Mouse (Mus musculus): ENCODE measurements around the gene Tbcd. TPM values are rescaled to one million over a fixed set of nuclear protein-coding genes. Genes with fewer than 3 reads are reported as not detected.

The Tbcd gene
- total RNA-seq, 1 experiment, result 68.6 TPM

- Histone ChIP-seq H3K4me3 (ENCODE audit: insufficient read depth in 1 of 2, low read depth in 1 of 2, low read length in 2 of 2, poor library complexity in 1 of 2, severe bottlenecking in 1 of 2) (no peak overlapping the region), H3K9ac (ENCODE audit: insufficient read depth, low read depth, low read length, poor library complexity, severe bottlenecking) (no peak overlapping the region), H3K4me1 (ENCODE audit: control insufficient read depth in 2 of 2, insufficient read depth in 2 of 2, low read length in 2 of 2, poor library complexity in 1 of 2) (peaks cover 0 to 10% of the 10 kb centered on the region in 2 experiments; a peak in 1 of 4 replicates), H3K27ac (ENCODE audit: insufficient read depth, low read depth, low read length, poor library complexity, severe bottlenecking) (no peak overlapping the region), H3K36me3 (ENCODE audit: control insufficient read depth, insufficient read depth, low read length, poor library complexity, severe bottlenecking) (no peaks in the 10 kb centered on the region; the same call in 1 of the 2 replicates), H3K9me3 (ENCODE audit: control insufficient read depth, insufficient read depth, low read depth, low read length) (no peaks in the 10 kb centered on the region)
- in situ Hi-C loops (cut with MboI; ENCODE audit: low sequenced_read_pairs in 2 of 2, unreplicated experiment in 2 of 2), result no loop called here
- TF ChIP-seq HCFC1 (IDR thresholded peaks at IDR 0.05; ENCODE audit: borderline replicate concordance, insufficient read depth, low read length) (no peak), ZC3H11A (IDR thresholded peaks at IDR 0.05; ENCODE audit: borderline replicate concordance, low read depth, low read length) (no peak), ZNF384 (IDR thresholded peaks at IDR 0.05; ENCODE audit: low read depth, low read length) (no peak), MAFK (IDR thresholded peaks at IDR 0.05; ENCODE audit: insufficient read depth, low read depth, low read length) (no peak), CHD2 (IDR thresholded peaks at IDR 0.05; ENCODE audit: low read depth, low read length) (no peak)
- DNase-seq (ENCODE audit: low read depth, low spot score), result no peak
Measured at GRCm38 (mm10) chr11:121542471-121542870, 90.7 kb downstream of the Tbcd start.

GRCm38 (mm10) chr11:121543287-121543856, 91.6 kb downstream of the Tbcd start:
- DNase-seq (ENCODE audit: low read depth, low spot score), result no peak
- H3K36me3 ChIP-seq (ENCODE audit: control insufficient read depth, insufficient read depth, low read length, poor library complexity, severe bottlenecking), result no peaks in the 10 kb centered on the region; the same call in 1 of the 2 replicates
- no peak overlapping the region for H3K27ac ChIP-seq (ENCODE audit: insufficient read depth, low read depth, low read length, poor library complexity, severe bottlenecking)
- peaks cover 0 to 10% of the 10 kb centered on the region in 2 experiments; a peak in 1 of 4 replicates for H3K4me1 ChIP-seq (ENCODE audit: control insufficient read depth in 2 of 2, insufficient read depth in 2 of 2, low read length in 2 of 2, poor library complexity in 1 of 2)
- in situ Hi-C loops (cut with MboI; ENCODE audit: low sequenced_read_pairs in 2 of 2, unreplicated experiment in 2 of 2), result no loop called here
- no peak overlapping the region for H3K9ac ChIP-seq (ENCODE audit: insufficient read depth, low read depth, low read length, poor library complexity, severe bottlenecking)
- H3K4me3 ChIP-seq (ENCODE audit: insufficient read depth in 1 of 2, low read depth in 1 of 2, low read length in 2 of 2, poor library complexity in 1 of 2, severe bottlenecking in 1 of 2), result no peak overlapping the region
- no peak for TF ChIP-seq ZC3H11A (IDR thresholded peaks at IDR 0.05; ENCODE audit: borderline replicate concordance, low read depth, low read length)
- TF ChIP-seq CHD2 (IDR thresholded peaks at IDR 0.05; ENCODE audit: low read depth, low read length), result no peak
- TF ChIP-seq ZNF384 (IDR thresholded peaks at IDR 0.05; ENCODE audit: low read depth, low read length), result no peak
- TF ChIP-seq HCFC1 (IDR thresholded peaks at IDR 0.05; ENCODE audit: borderline replicate concordance, insufficient read depth, low read length), result no peak
- no peak for TF ChIP-seq MAFK (IDR thresholded peaks at IDR 0.05; ENCODE audit: insufficient read depth, low read depth, low read length)
- H3K9me3 ChIP-seq (ENCODE audit: control insufficient read depth, insufficient read depth, low read depth, low read length), result no peaks in the 10 kb centered on the region

- no peaks in the 10 kb centered on the region for H3K9me3 ChIP-seq (ENCODE audit: control insufficient read depth, insufficient read depth, low read depth, low read length)
- no peak for DNase-seq (ENCODE audit: low read depth, low spot score)
- no peak overlapping the region for H3K27ac ChIP-seq (ENCODE audit: insufficient read depth, low read depth, low read length, poor library complexity, severe bottlenecking)
- in situ Hi-C loops (cut with MboI; ENCODE audit: low sequenced_read_pairs in 2 of 2, unreplicated experiment in 2 of 2), result no loop called here
- no peak overlapping the region for H3K4me3 ChIP-seq (ENCODE audit: insufficient read depth in 1 of 2, low read depth in 1 of 2, low read length in 2 of 2, poor library complexity in 1 of 2, severe bottlenecking in 1 of 2)
- TF ChIP-seq ZC3H11A (IDR thresholded peaks at IDR 0.05; ENCODE audit: borderline replicate concordance, low read depth, low read length) (no peak), ZNF384 (IDR thresholded peaks at IDR 0.05; ENCODE audit: low read depth, low read length) (no peak), HCFC1 (IDR thresholded peaks at IDR 0.05; ENCODE audit: borderline replicate concordance, insufficient read depth, low read length) (no peak), MAFK (IDR thresholded peaks at IDR 0.05; ENCODE audit: insufficient read depth, low read depth, low read length) (no peak), CHD2 (IDR thresholded peaks at IDR 0.05; ENCODE audit: low read depth, low read length) (no peak)
- H3K9ac ChIP-seq (ENCODE audit: insufficient read depth, low read depth, low read length, poor library complexity, severe bottlenecking), result no peak overlapping the region
- peaks cover 0 to 10% of the 10 kb centered on the region in 2 experiments; a peak in 1 of 4 replicates for H3K4me1 ChIP-seq (ENCODE audit: control insufficient read depth in 2 of 2, insufficient read depth in 2 of 2, low read length in 2 of 2, poor library complexity in 1 of 2)
- H3K36me3 ChIP-seq (ENCODE audit: control insufficient read depth, insufficient read depth, low read length, poor library complexity, severe bottlenecking), result no peaks in the 10 kb centered on the region; the same call in 1 of the 2 replicates
Measured at GRCm38 (mm10) chr11:121543922-121544321, 92.2 kb downstream of the Tbcd start.

GRCm38 (mm10) chr11:121544755-121545397, 93.1 kb downstream of the Tbcd start:
- Histone ChIP-seq H3K36me3 (ENCODE audit: control insufficient read depth, insufficient read depth, low read length, poor library complexity, severe bottlenecking) (no peaks in the 10 kb centered on the region; the same call in 1 of the 2 replicates), H3K4me3 (ENCODE audit: insufficient read depth in 1 of 2, low read depth in 1 of 2, low read length in 2 of 2, poor library complexity in 1 of 2, severe bottlenecking in 1 of 2) (no peak overlapping the region), H3K27ac (ENCODE audit: insufficient read depth, low read depth, low read length, poor library complexity, severe bottlenecking) (no peak overlapping the region), H3K9ac (ENCODE audit: insufficient read depth, low read depth, low read length, poor library complexity, severe bottlenecking) (no peak overlapping the region), H3K9me3 (ENCODE audit: control insufficient read depth, insufficient read depth, low read depth, low read length) (no peaks in the 10 kb centered on the region), H3K4me1 (ENCODE audit: control insufficient read depth in 2 of 2, insufficient read depth in 2 of 2, low read length in 2 of 2, poor library complexity in 1 of 2) (peaks cover 0 to 13% of the 10 kb centered on the region in 2 experiments; a peak in 1 of 4 replicates)
- DNase-seq (ENCODE audit: low read depth, low spot score), result no peak
- in situ Hi-C loops (cut with MboI; ENCODE audit: low sequenced_read_pairs in 2 of 2, unreplicated experiment in 2 of 2), result no loop called here
- no peak for TF ChIP-seq MAFK (IDR thresholded peaks at IDR 0.05; ENCODE audit: insufficient read depth, low read depth, low read length)
- no peak for TF ChIP-seq ZC3H11A (IDR thresholded peaks at IDR 0.05; ENCODE audit: borderline replicate concordance, low read depth, low read length)
- no peak for TF ChIP-seq CHD2 (IDR thresholded peaks at IDR 0.05; ENCODE audit: low read depth, low read length)
- no peak for TF ChIP-seq HCFC1 (IDR thresholded peaks at IDR 0.05; ENCODE audit: borderline replicate concordance, insufficient read depth, low read length)
- TF ChIP-seq ZNF384 (IDR thresholded peaks at IDR 0.05; ENCODE audit: low read depth, low read length), result no peak

Data from ES-E14 (cell line).